In genomic region chr10:80226416-80227165, GRCm38 (mm10) we compare ENCODE assay signal across 8 mouse cellular contexts. TPM values are rescaled to one million over a fixed set of nuclear protein-coding genes. Genes with fewer than 3 reads are reported as not detected.
DNase-seq lines count a peak whose midpoint lies in the region; ATAC-seq lines count a peak whose summit lies in the region.

Gene Mum1 (plus strand): TSS chr10:80226434.

- no peaks in the 10 kb centered on the region for H3K36me3 ChIP-seq in hindbrain, embryonic 11.5 days (ENCODE audit: control insufficient read depth, insufficient read depth, low read length)

- DNase-seq in NIH3T3 (ENCODE audit: low read depth) = peak; percentile 100
- peak; percentile 99 for DNase-seq in cerebellum, adult 9-11 months
- DNase-seq in frontal cortex, adult 2 months (ENCODE audit: extremely low spot score in 1 of 2, low spot score in 1 of 2) = peak; percentile 98 to 99
- DNase-seq in hindbrain, embryonic 11.5 days (ENCODE audit: low spot score) = peak; percentile 99
- DNase-seq in layer of hippocampus, postnatal 10 days (ENCODE audit: low spot score in 2 of 2) = peak; percentile 96 to 98
- DNase-seq in lung, postnatal 10 days = peak; percentile 100
- DNase-seq in retina, embryonic 14.5 days (ENCODE audit: low spot score) = peak; percentile 99
- DNase-seq in thymus, postnatal 4 days = peak; percentile 100

- no peaks in the 10 kb centered on the region for H3K27me3 ChIP-seq in hindbrain, embryonic 11.5 days (ENCODE audit: control insufficient read depth, insufficient read depth, low read length)

- peak within 1 kb of the TSS; percentile 95 for H3K9ac ChIP-seq in hindbrain, embryonic 11.5 days (ENCODE audit: low read depth, low read length)

- peak within 1 kb of the TSS; percentile 93 for H3K4me2 ChIP-seq in hindbrain, embryonic 11.5 days (replicated peaks; ENCODE audit: low read depth, low read length)

- H3K4me1 ChIP-seq in hindbrain, embryonic 11.5 days (replicated peaks; ENCODE audit: control insufficient read depth, insufficient read depth, low read length) = peaks cover 11% of the 10 kb centered on the region

- H3K4me3 ChIP-seq in hindbrain, embryonic 11.5 days (ENCODE audit: low read depth, low read length) = peak within 1 kb of the TSS; percentile 85

- peak; percentile 98 for ATAC-seq in hindbrain, embryonic 11.5 days (ENCODE audit: low FRiP score)

- no peaks in the 10 kb centered on the region for H3K9me3 ChIP-seq in hindbrain, embryonic 11.5 days (ENCODE audit: control insufficient read depth, low read length)

- WGBS in hindbrain, embryonic 11.5 days = under 1% methylated on average over 58 of the region's 75 CpGs

- H3K27ac ChIP-seq in hindbrain, embryonic 11.5 days (ENCODE audit: low read depth, low read length) = peak within 1 kb of the TSS; percentile 90

RNA-seq across cellular contexts. Expression of gene Mum1, which starts in this region (rescaled TPM):
- polyA plus RNA-seq in frontal cortex, adult 2 months (2012; rRNA removed) = 32.4 and 37.9 TPM in 2 replicates
- 49.4 and 57.3 TPM in 2 replicates for polyA plus RNA-seq in hindbrain, embryonic 11.5 days (2014; fragmentation: Nextera tagmentation; extraction: Ambion mirVana)
- 10 to 100 TPM; 40.3 to 46.6 TPM for total RNA-seq in layer of hippocampus, postnatal 10 days (2021)

Comparison
In these comparisons a context has a peak if more than half of its experiments do, and no peak if none do; other contexts are left out.
1. Peak in every context shown above with its lines: DNase-seq, ATAC-seq, H3K4me3 ChIP-seq and H3K27ac ChIP-seq.